Mouse (Mus musculus) retina, postnatal 1 day (tissue): ENCODE results near the gene Nrbp1.

ENCODE experiments used
- DNase-seq: peaks from one replicate; pipeline ENCODE4 v3.0.0-alpha.2; 2012

Nrbp1 gene

DNA sequence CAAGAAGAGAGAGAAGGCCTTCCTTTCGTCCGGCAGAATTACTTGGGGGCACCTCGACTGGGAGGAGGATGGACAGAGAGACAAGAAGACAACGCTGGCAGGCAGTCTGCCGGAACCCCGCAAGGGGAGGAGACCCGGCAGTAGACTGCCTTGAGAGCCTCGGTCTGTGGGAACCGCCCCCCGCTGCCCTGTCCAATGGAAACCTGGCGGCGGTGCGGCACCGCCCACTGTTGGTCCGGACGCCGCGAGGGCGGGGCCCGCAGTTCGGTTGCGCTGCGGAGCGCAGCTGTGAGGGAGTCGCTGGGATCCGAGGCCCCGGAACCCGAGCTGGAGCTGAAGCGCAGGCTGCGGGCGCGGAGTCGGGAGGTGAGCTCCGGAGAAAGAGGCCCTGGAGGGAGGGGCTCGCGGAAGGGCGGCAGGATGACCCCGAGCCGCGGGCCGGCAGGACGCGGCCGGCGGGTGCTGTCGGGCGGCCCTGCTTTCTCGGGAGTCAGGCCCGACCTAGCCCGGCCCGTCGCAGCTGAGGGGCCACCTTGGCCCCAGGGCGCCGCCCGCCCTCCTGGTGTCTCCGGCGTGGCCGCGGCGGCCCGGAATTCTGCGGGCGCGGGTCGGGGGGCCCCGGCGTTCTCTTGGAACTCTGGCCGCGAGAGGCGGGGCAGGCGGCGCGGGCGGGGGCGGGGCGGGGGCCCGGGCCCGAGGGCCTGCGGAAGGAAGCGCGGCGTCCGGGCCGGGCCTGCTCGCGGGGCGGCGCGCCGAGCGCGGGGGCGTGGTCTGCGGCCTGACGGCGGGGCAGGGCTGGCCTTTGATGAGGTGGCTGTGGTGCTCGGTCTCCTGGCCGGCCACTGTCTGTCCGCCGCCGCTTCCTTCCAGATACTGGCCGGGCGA is at the start of gene Nrbp1, which contains the start of gene Gm9970:
Gene Nrbp1, plus strand, starts transcription at position 228 of the 885 bp plus-strand sequence.
Gene Gm9970, minus strand, starts transcription at position 596 of the 885 bp plus-strand sequence.
- peak; percentile 97 for DNase-seq

GRCm38 (mm10) chr5:31192045-31192938 is 48.4 kb upstream of the Nrbp1 start:
- no peak for DNase-seq

- DNase-seq: peak; percentile 99
Observed at GRCm38 (mm10) chr5:31192939-31193630, 47.6 kb upstream of the Nrbp1 start, which contains the start of the genes Snx17 and Eif2b4. Gene Snx17, plus strand, starts transcription at chr5:31193227. Gene Eif2b4, minus strand, starts transcription at chr5:31193430.

DNA sequence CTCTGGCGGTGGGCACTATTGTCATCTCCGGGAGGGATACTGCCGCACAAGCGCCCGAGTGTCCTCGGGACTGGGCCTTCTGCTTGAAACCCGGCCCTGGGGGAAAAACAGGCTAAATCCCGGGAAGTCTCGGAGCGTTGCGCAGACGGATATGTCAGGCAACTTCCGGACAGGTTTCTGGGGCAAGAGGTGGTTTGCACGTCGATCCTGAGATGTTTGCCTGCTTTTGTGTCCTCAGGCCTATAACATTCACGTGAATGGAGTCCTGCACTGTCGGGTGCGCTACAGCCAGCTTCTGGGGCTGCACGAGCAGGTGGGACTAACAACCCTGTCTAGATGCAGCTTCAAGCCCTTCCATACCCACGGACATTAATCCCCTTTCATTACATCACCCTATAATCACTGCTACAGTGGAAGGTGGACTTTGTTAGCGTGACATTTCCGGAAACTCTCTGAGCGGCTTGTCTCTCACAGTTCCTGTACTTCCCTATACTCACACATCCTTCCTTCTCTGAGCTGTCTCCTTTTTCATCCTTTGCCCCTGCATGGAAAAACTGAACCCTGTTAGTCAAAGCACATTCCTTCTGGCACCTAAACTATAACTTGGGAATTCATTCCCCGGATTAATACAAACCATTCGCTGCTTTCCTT is 46.9 kb upstream of the Nrbp1 start:
- no peak for DNase-seq

DNA sequence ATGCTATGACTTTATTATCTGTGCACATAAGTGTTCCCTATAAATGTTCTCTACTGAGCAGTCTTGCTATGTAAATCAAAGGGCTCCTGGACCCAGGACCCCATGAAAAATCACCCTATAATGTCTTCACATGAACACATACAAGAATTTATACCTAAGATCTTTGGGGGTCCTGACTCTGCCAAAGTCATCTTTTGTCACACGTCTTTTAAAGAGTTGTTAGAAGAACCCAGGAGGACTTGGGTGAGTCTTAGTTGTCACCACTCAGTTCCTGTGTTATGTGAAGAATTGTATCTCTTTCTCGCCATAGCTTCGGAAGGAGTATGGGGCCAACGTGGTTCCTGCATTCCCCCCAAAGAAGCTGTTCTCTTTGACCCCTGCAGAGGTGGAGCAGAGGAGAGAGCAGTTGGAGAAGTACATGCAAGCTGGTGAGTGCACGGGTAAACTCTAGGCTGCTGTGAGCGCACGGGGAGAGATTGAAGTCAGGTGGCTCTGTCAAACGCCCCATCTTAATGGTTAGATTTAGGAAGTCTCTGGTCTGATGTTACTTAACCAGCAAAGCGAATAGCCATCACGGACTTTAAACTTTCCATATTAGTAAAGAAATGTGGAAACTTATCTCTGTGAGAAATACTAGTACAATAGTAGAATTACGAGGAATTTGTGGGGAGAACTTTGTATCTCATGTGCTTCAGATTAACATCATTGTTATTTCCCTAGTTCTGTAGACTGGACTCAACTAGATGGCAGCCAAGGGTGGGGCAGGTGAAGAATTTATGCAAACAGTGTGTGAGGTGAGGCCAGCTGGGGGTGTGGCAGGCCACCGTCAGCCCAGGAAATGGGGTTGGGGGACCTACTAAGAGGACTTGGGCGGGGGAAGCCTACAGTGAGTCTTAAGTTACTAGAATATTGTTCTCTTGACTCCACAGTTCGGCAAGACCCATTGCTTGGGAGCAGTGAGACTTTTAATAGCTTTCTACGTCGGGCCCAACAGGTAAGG is 45.9 kb upstream of the Nrbp1 start:
- DNase-seq: no peak

- no peak for DNase-seq
Observed at GRCm38 (mm10) chr5:31195671-31196070, 45.0 kb upstream of the Nrbp1 start.

DNA sequence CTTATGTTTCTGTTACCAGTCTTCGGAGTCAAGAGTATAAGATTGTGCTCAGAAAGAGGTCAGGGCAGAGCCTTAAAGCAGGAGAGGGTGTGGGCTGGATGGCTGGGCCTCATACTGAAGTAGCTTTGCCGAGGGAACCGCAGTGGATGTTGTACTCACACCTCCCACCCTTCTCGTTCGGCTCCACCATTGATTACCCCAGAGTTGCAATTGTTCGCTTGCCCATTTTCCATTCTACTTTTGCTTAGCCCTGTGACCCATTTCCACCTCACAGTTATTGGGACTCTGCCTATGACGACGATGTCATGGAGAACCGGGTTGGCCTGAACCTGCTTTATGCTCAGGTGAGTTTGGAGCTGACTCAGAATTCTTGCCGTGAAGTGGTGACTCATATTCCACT is 44.5 kb upstream of the Nrbp1 start:
- no peak for DNase-seq

DNA sequence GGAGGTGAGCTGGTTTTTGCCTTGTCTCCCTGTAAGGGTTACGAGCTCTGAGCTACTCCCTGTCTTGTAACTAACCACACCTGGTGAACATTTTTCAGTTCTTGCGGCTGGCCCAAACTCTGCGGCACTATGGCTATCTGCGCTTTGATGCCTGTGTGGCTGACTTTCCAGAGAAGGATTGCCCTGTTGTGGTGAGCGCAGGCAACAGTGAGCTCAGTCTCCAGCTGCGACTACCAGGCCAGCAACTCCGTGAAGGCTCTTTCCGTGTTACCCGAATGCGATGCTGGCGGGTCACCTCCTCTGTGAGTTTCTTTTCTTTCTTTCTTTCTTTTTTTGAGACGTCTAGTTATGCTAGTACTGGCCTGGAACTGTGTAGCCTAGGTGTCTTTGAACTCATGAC is 43.6 kb upstream of the Nrbp1 start:
- DNase-seq: no peak

GRCm38 (mm10) chr5:31198170-31198569 is 42.5 kb upstream of the Nrbp1 start:
- DNase-seq: no peak

DNA sequence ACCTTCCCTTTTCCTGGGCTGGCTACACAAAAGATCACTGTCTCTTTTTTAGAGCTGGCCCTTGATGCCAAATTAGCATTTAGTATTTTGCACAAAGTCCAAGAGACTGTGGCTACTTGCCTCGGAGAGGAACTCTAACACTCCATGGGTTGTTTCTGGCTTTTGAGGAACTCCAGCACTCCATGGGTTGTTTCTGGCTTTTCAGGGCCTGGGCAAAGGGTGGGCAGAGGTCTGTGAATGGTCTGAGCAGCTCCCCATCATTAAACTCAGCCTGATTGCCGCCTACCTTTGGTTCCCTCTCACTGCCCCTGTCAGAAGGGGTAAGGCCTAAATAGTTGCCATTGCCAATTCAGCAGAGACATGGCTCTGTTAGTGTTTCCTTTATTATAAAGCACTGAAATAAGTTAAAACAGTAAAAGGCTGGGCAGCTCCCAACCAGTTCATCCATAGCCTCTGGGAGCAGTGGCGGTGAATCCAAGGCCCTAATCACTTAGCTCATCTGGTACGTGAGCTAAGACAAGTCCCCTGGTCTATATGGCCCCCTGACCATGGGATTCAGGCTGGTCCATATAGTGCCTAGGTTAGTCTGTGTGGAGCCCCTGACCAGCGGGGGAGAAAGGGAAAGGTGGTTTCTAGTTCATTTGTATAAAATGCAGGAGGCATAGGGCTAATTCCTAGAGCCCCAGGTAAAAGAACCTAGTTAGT is 41.9 kb upstream of the Nrbp1 start:
- DNase-seq: no peak

DNA sequence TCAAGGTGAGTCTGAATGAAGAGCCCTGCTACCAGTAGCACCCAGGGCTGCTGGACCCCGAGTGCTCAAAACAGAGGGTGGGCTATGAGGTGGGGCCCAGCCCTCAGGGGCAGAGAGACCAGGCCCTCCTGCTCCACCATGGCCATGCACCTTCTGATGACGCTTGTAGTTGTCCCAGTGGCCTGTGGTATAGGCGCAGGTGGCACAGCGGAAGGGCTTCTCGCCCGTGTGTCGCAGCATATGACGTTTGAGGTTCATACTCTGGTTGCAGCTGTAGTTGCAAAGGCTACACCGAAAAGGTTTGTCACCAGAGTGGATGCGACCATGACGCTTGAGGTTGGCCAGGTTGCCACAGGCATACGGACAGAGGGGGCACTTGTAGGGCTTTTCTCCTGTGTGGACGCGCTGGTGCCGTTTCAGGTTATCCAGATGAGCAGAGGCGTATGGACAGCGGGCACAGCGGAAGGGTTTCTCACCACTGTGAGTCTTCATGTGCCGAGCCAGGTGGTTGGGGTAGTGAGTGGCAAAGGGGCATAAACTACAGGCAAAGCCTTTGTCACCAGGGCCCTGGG is 41.3 kb upstream of the Nrbp1 start:
- no peak for DNase-seq

GRCm38 (mm10) chr5:31199893-31200292 is 40.8 kb upstream of the Nrbp1 start:
- DNase-seq: peak; percentile 40

GRCm38 (mm10) chr5:31200327-31200768 is 40.3 kb upstream of the Nrbp1 start:
- DNase-seq: no peak

- DNase-seq: no peak
Observed at GRCm38 (mm10) chr5:31201042-31201741, 39.5 kb upstream of the Nrbp1 start.

DNA sequence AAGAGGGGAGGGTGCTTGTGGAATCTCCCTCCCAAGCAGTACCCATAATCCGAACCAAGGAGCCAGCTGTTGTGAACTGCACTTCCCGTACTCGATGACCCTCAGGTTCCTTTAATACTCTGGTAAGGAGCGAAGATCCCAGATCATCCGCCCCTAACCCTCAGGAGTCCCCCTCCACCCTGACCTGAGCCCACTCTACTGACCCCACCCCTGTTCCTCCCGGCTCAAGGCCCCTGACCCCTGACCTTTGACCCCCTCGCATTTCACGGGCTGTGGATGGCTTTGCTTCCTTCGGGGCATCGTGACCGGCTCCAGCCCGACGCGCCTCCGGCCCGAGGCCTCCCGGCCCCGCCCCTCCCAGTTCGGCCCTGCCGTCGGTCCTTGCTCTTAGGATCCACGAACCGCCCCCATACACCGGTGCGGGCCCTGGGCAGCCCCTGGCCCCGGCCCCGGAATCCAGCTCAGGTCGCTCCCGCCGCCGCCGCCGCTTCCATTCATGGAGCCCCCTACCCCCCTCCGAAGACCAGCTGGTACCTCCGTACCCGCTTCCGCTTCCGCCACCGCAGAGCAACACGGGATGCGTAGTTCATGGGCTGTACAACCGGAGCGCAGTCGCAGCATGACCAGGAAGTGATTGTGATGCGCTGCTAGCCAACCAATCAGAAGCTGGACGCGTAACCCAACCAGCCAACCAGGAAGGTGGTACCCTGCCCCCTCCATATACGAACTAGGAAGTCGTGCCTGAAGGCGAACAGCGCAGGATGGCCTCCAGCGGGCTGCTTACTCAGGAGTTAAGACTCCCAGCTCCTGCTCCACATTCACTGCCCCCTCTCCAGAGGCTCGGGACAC is 38.7 kb upstream of the Nrbp1 start, which contains the start of gene Zfp513:
Gene Zfp513, minus strand, starts transcription at position 562 of the 849 bp plus-strand sequence.
- DNase-seq: peak; percentile 99

- DNase-seq: no peak
Observed at GRCm38 (mm10) chr5:31202933-31203332, 37.7 kb upstream of the Nrbp1 start.

- DNase-seq: no peak
Observed at GRCm38 (mm10) chr5:31203866-31204265, 36.8 kb upstream of the Nrbp1 start.

DNA sequence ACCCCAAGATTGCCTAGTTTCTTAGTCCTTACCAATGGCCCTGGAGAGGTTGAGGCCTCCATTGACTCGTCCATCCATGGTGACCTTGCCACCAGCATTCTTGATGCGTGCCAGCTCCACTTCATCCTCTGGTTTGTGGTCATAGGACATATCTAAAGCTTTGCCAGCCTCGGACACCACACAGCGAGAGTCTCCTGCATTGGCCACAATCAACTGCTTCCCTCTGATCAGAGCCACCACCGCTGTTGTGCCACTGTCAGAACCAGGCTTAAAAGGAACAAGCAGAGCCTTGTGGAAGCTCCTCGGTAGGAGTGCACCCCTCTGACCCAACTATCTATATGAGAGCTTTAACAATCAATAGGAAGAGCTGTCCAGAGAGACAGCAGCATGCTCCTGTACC is 36.2 kb upstream of the Nrbp1 start:
- DNase-seq: no peak
